Mouse (Mus musculus): Measurements from ENCODE around the gene Tent4b.

DNA sequence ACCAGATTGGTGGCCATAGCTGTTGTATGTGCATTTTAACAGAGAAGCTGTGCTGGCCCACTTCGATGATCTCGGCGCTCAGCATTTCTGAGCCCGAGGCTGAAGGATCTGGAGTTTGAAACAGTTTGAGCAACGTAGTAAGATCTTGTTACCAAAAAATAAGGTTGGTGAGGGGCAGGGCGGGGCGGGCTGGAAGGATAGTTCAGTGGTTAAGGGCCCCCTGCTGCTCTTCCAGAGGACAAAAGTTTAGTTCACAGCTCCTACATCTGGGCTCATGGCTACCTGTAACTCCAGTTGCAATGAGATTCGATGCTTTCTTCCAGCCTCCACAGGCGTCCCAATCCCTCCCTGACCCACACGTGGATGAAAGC lies 99.7 kb downstream of the Tent4b start:
- TF ChIP-seq MAFK (IDR thresholded peaks at IDR 0.05; ENCODE audit: insufficient read depth, low read depth, low read length) (no peak), ZNF384 (IDR thresholded peaks at IDR 0.05; ENCODE audit: low read depth, low read length) (no peak), CHD2 (IDR thresholded peaks at IDR 0.05; ENCODE audit: low read depth, low read length) (no peak), ZC3H11A (IDR thresholded peaks at IDR 0.05; ENCODE audit: borderline replicate concordance, low read depth, low read length) (no peak)

All from ES-E14 (cell line).